Mouse (Mus musculus) midbrain, postnatal 0 days (tissue): ENCODE measurements at regions not wholly inside any gene's neighbourhood (a gene's known extent, or its start where the extent isn't known, plus 50 kb on each side); places are given as distances from the start of the nearest gene placed in this dataset.

ENCODE experiments used
- ATAC-seq: fragments of 200-750 bp; cut with Nextera tagmentation; 2 replicates; pipeline ENCODE4 v1.8.0; 2017; ENCODE audit warnings: moderate number of reproducible peaks, mild to moderate bottlenecking, moderate TSS enrichment, moderate library complexity; ENCODE audit not compliant: low FRiP score
- DNase-seq: peaks from one replicate; pipeline ENCODE4 v3.0.0-alpha.2; 2015; ENCODE audit warnings: low spot score
- H3K27ac ChIP-seq: fragments of 300-500 bp; sonication (generic); 2 replicates; pipeline ENCODE4 v1.5.1; 2014; ENCODE audit warnings: low read depth, mild to moderate bottlenecking, low read length, mixed read lengths
- H3K27me3 ChIP-seq: fragments of 300-500 bp; sonication (generic); 2 replicates; pipeline ENCODE4 v1.6.1; 2014; ENCODE audit warnings: low read length, control low read depth, mixed read lengths; ENCODE audit not compliant: insufficient read depth
- H3K36me3 ChIP-seq: fragments of 300-500 bp; sonication (generic); 2 replicates; pipeline ENCODE4 v1.6.1; 2014; ENCODE audit warnings: low read length, control low read depth, mixed read lengths; ENCODE audit not compliant: insufficient read depth
- H3K4me1 ChIP-seq: fragments of 300-500 bp; sonication (generic); 2 replicates; pipeline ENCODE4 v1.6.1; 2014; ENCODE audit warnings: mild to moderate bottlenecking, control low read depth, antibody characterized with exemption, low read length, mixed read lengths; ENCODE audit not compliant: insufficient read depth
- H3K4me2 ChIP-seq: fragments of 300-500 bp; sonication (generic); 2 replicates; pipeline ENCODE4 v1.6.1; 2014; ENCODE audit warnings: low read depth, mild to moderate bottlenecking, low read length, mixed read lengths; ENCODE audit not compliant: poor library complexity, severe bottlenecking
- H3K4me3 ChIP-seq: fragments of 300-500 bp; sonication (generic); 2 replicates; pipeline ENCODE4 v1.5.1; 2014; ENCODE audit warnings: low read depth, mild to moderate bottlenecking, low read length, moderate library complexity
- H3K9ac ChIP-seq: fragments of 300-500 bp; sonication (generic); replicated peaks from 2 replicates; pipeline ENCODE4 v1.6.1; 2014; ENCODE audit warnings: mild to moderate bottlenecking, low read length, moderate library complexity, mixed read lengths; ENCODE audit not compliant: poor library complexity, severe bottlenecking
- H3K9me3 ChIP-seq: fragments of 300-500 bp; sonication (generic); 2 replicates; pipeline ENCODE4 v1.6.1; 2016; ENCODE audit warnings: low read length, control low read depth
- CTCF ChIP-seq: IDR thresholded peaks from 2 replicates; pipeline ENCODE4 v1.5.1; 2016; ENCODE audit warnings: antibody characterized with exemption, mild to moderate bottlenecking
- WGBS: fragments of 180-500 bp; shearing (Covaris S2); extraction: QIAGEN DNeasy Blood & Tissue Kit; methylation state at CpG from one replicate; pipeline ENCODE4 v1.1.7; 2014; 5-methylcytosine and 5-hydroxymethylcytosine counted together

- TF ChIP-seq CTCF = no peak
- no peaks in the 10 kb centered on the region for H3K4me1 ChIP-seq
- no peaks in the 10 kb centered on the region for H3K27me3 ChIP-seq
- H3K27ac ChIP-seq = no peak overlapping the region
- 19% methylated on average over 1 of the region's 1 CpGs for WGBS
- no peak overlapping the region for H3K4me3 ChIP-seq
- no peak overlapping the region for H3K9ac ChIP-seq
- DNase-seq (peak; percentile 61), ATAC-seq (no peak)
- H3K4me2 ChIP-seq = no peak overlapping the region
- no peaks in the 10 kb centered on the region for H3K9me3 ChIP-seq
- no peaks in the 10 kb centered on the region for H3K36me3 ChIP-seq
Observed at GRCm38 (mm10) chr1:95223289-95223688, 90.1 kb upstream of the Fam174a start.

- Histone ChIP-seq H3K4me3 (no peak overlapping the region), H3K4me1 (no peaks in the 10 kb centered on the region), H3K27ac (no peak overlapping the region), H3K36me3 (no peaks in the 10 kb centered on the region), H3K9ac (no peak overlapping the region), H3K4me2 (no peak overlapping the region), H3K9me3 (no peaks in the 10 kb centered on the region), H3K27me3 (no peaks in the 10 kb centered on the region)
- 82% methylated on average over 3 of the region's 3 CpGs for WGBS
- ATAC-seq = no peak
- no peak for DNase-seq
- no peak for TF ChIP-seq CTCF
Observed at GRCm38 (mm10) chr1:95241671-95242150, 71.7 kb upstream of the Fam174a start.
